Mouse (Mus musculus) lung, embryonic 15.5 days (tissue): ENCODE measurements around the gene Acad10. TPM values are rescaled to one million over a fixed set of nuclear protein-coding genes. Genes with fewer than 3 reads are reported as not detected.

Experiments
- ATAC-seq: fragments of 200-750 bp; cut with Nextera tagmentation; 2 replicates; pipeline ENCODE4 v1.8.0; 2017; ENCODE audit warnings: moderate number of reproducible peaks, borderline replicate concordance; ENCODE audit not compliant: low FRiP score, low TSS enrichment; ENCODE audit errors: extremely low read depth
- H3K27ac ChIP-seq: fragments of 300-500 bp; sonication (generic); 2 replicates; pipeline ENCODE4 v1.5.1; 2015; ENCODE audit warnings: moderate library complexity, mild to moderate bottlenecking, inconsistent platforms
- H3K27me3 ChIP-seq: fragments of 300-500 bp; sonication (generic); 2 replicates; pipeline ENCODE4 v1.6.1; 2015; ENCODE audit warnings: inconsistent platforms
- H3K36me3 ChIP-seq: fragments of 300-500 bp; sonication (generic); 2 replicates; pipeline ENCODE4 v1.6.1; 2015; ENCODE audit warnings: inconsistent platforms
- H3K4me1 ChIP-seq: fragments of 300-500 bp; sonication (generic); 2 replicates; pipeline ENCODE4 v1.6.1; 2015; ENCODE audit warnings: inconsistent platforms
- H3K4me2 ChIP-seq: fragments of 300-500 bp; sonication (generic); 2 replicates; pipeline ENCODE4 v1.6.1; 2015; ENCODE audit warnings: inconsistent platforms, mild to moderate bottlenecking, moderate library complexity
- H3K4me3 ChIP-seq: fragments of 300-500 bp; sonication (generic); 2 replicates; pipeline ENCODE4 v1.5.1; 2015; ENCODE audit warnings: mild to moderate bottlenecking, inconsistent platforms
- H3K9ac ChIP-seq: fragments of 300-500 bp; sonication (generic); 2 replicates; pipeline ENCODE4 v1.6.1; 2015; ENCODE audit warnings: inconsistent platforms
- H3K9me3 ChIP-seq: fragments of 300-500 bp; sonication (generic); 2 replicates; pipeline ENCODE4 v1.6.1; 2016; ENCODE audit warnings: inconsistent platforms
- WGBS: fragments of 180-500 bp; shearing (Covaris S2); methylation state at CpG from one replicate; pipeline ENCODE4 v1.1.7; 2015; 5-methylcytosine and 5-hydroxymethylcytosine counted together
- polyA plus RNA-seq: library from polyadenylated mRNA; unstranded; fragments of >200 nt; fragmentation: Nextera tagmentation; extraction: Ambion mirVana; gene quantifications from 2 replicates; pipeline ENCODE4 v1.2.1, GENCODE M21; 2015

Acad10 gene
- polyA plus RNA-seq, 1 experiment from 2014 or later: 2.8 TPM

GRCm38 (mm10) chr5:121581945-121582344, 78.4 kb downstream of the Acad10 start:
- no peak overlapping the region for H3K4me3 ChIP-seq
- H3K4me2 ChIP-seq: no peak overlapping the region
- H3K27ac ChIP-seq: no peak overlapping the region
- peaks cover 32% of the 10 kb centered on the region for H3K36me3 ChIP-seq
- peaks cover 34% of the 10 kb centered on the region for H3K4me1 ChIP-seq
- H3K9ac ChIP-seq: no peak overlapping the region
- no peak for ATAC-seq
- H3K9me3 ChIP-seq: no peaks in the 10 kb centered on the region
- no peaks in the 10 kb centered on the region for H3K27me3 ChIP-seq
- WGBS: 86% methylated on average over 8 of the region's 8 CpGs

- Histone ChIP-seq H3K9ac (no peak overlapping the region), H3K4me3 (no peak overlapping the region), H3K4me1 (no peaks in the 10 kb centered on the region), H3K27ac (no peak overlapping the region), H3K9me3 (no peaks in the 10 kb centered on the region), H3K36me3 (peaks cover 59% of the 10 kb centered on the region), H3K4me2 (no peak overlapping the region), H3K27me3 (no peaks in the 10 kb centered on the region)
- WGBS: 81% methylated on average over 11 of the region's 11 CpGs
- no peak for ATAC-seq
Observed at GRCm38 (mm10) chr5:121576927-121577488, 83.3 kb downstream of the Acad10 start.

GRCm38 (mm10) chr5:121575867-121576266, 84.4 kb downstream of the Acad10 start:
- no peak for ATAC-seq
- WGBS: 95% methylated on average over 11 of the region's 11 CpGs
- H3K36me3 ChIP-seq: peaks cover 60% of the 10 kb centered on the region
- H3K27me3 ChIP-seq: no peaks in the 10 kb centered on the region
- H3K9me3 ChIP-seq: no peaks in the 10 kb centered on the region
- H3K4me1 ChIP-seq: peaks cover 9% of the 10 kb centered on the region
- no peak overlapping the region for H3K4me2 ChIP-seq
- no peak overlapping the region for H3K27ac ChIP-seq
- H3K9ac ChIP-seq: no peak overlapping the region
- no peak overlapping the region for H3K4me3 ChIP-seq

GRCm38 (mm10) chr5:121574145-121574544, 86.2 kb downstream of the Acad10 start:
- ATAC-seq: no peak
- WGBS: 83% methylated on average over 13 of the region's 13 CpGs
- Histone ChIP-seq H3K9me3 (no peaks in the 10 kb centered on the region), H3K27ac (no peak overlapping the region), H3K4me2 (no peak overlapping the region), H3K27me3 (no peaks in the 10 kb centered on the region), H3K4me1 (peaks cover 18% of the 10 kb centered on the region), H3K4me3 (no peak overlapping the region), H3K9ac (no peak overlapping the region), H3K36me3 (peaks cover 50% of the 10 kb centered on the region)

Other genes with a start within 250 kb of the Acad10 start
- 1.8 and 2.3 TPM in 2 replicates for gene Tmem116, start 208.6 kb downstream of the Acad10 start, polyA plus RNA-seq
- gene Erp29, start 208.0 kb downstream of the Acad10 start, polyA plus RNA-seq: 146 and 149 TPM in 2 replicates
- gene Adam1b, start 157.1 kb downstream of the Acad10 start, polyA plus RNA-seq: not detected in 2 replicates
- gene Adam1a, start 115.0 kb downstream of the Acad10 start, polyA plus RNA-seq: 1.1 and 1.5 TPM in 2 replicates
- gene Gm42878, start 115.0 kb downstream of the Acad10 start, polyA plus RNA-seq: not detected in 2 replicates
- gene Mapkapk5, start 114.6 kb downstream of the Acad10 start, polyA plus RNA-seq: 48.2 and 49.2 TPM in 2 replicates
- gene Aldh2, start 66.7 kb downstream of the Acad10 start, polyA plus RNA-seq: 319 and 330 TPM in 2 replicates
- gene Acad12, start 41.6 kb downstream of the Acad10 start, polyA plus RNA-seq: 2.5 and 2.9 TPM in 2 replicates
- 38.4 and 41.4 TPM in 2 replicates for gene Brap, start within 50 bp of the Acad10 start, polyA plus RNA-seq
- 54.2 and 60.8 TPM in 2 replicates for gene Atxn2, start 50.8 kb upstream of the Acad10 start, polyA plus RNA-seq
- gene Sh2b3, start 177.1 kb upstream of the Acad10 start, polyA plus RNA-seq: 20.5 and 21.2 TPM in 2 replicates
- gene Pheta1, start 188.5 kb upstream of the Acad10 start, polyA plus RNA-seq: 27.2 and 27.5 TPM in 2 replicates